20 mouse cellular contexts compared by ENCODE assay signal in the genomic region with DNA sequence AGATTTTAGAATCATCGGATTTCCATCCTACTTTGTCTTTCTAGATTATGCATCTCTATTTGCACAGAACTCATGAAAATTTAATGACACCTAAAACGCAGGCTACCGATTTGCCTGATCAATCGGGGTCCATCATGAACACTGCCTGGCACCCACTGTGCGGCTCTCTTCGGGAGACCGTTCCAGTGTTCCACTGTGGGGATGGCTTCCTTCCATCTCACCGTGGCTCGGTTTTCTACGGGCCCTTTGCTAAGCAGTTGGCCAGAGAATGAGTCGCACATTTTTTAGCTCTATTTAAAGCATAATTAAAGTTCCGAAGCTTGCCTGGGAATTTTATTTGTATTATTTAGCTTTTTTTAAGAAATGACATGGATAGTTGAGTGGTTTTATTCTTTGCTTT.
DNase-seq lines count a peak whose midpoint lies in the region; ATAC-seq and TF ChIP-seq lines count a peak whose summit lies in the region.
"Had no signal": no experiment of that assay in that cellular context is flagged by ENCODE, and none has a peak within 500 bp of the region (broad histone marks: within the 10 kb centered on the region; RNA-seq: fewer than 3 reads in every experiment).

No protein-coding gene starts in this region.

- peak; percentile 53; the same call in 1 of the 2 replicates for ATAC-seq in frontal cortex, adult (ENCODE audit: low TSS enrichment)
- ATAC-seq: activated CD4-positive, CD25-positive, alpha-beta regulatory T cell, adult 4 months; forebrain, embryonic 13.5 days; forebrain, postnatal 0 days; intestine, embryonic 15.5 days; Patski had no signal

- TF ChIP-seq CTCF in left cerebral cortex, adult 2 months (IDR thresholded peaks at IDR 0.05): no peak

- H3K27ac ChIP-seq in left cerebral cortex, adult 2 months: no peak overlapping the region
- H3K27ac ChIP-seq: forebrain, embryonic 13.5 days; heart, embryonic 10.5 days; hindbrain, embryonic 13.5 days; intestine, embryonic 15.5 days had no signal

- DNase-seq in cerebellum, adult 18-20 months: peak; percentile 45 to 46
- DNase-seq in cerebellum, adult 8-10 months: no peak
- no peak for DNase-seq in frontal cortex, postnatal 10 days (ENCODE audit: low spot score in 2 of 2)
- DNase-seq in left cerebral cortex, adult 2 months (ENCODE audit: extremely low spot score in 1 of 2, low spot score in 2 of 2): no peak
- DNase-seq in left cerebral cortex, adult 8-10 months (ENCODE audit: low spot score in 2 of 2): no peak
- DNase-seq in brain, adult 2 months (ENCODE audit: low read depth, low spot score): peak; percentile 51
- DNase-seq: adrenal gland, postnatal 14 days; cerebellum, adult 11-12 months; forebrain, postnatal 0 days; gastrocnemius, postnatal 36 days; heart, adult 18-20 months; heart, postnatal 10 days had no signal

- intact Hi-C loops in left cerebral cortex, adult 2 months (cut with DNase I): no loop called here

- H3K4me3 ChIP-seq in left cerebral cortex, adult 2 months: peak overlapping the region; percentile 24; the same call in 1 of the 2 replicates
- H3K4me3 ChIP-seq: embryonic facial prominence, embryonic 10.5 days; forebrain, embryonic 13.5 days; heart, embryonic 10.5 days; hindbrain, embryonic 13.5 days; intestine, embryonic 15.5 days had no signal

Comparison
In these comparisons a context has a peak if more than half of its experiments do, and no peak if none do; other contexts are left out.
1. DNase-seq: peak in cerebellum, adult 18-20 months (2 of 2) and brain, adult 2 months (single experiment); none in cerebellum, adult 8-10 months (single experiment), frontal cortex, postnatal 10 days (0 of 2), left cerebral cortex, adult 2 months (0 of 2) and left cerebral cortex, adult 8-10 months (0 of 2).